Comparison of ENCODE assay signal across 21 mouse cellular contexts in genomic region chr11:26378074-26378473, GRCm38 (mm10).
"Had no signal": no experiment of that assay in that cellular context is flagged by ENCODE, and none has a peak within 500 bp of the region (broad histone marks: within the 10 kb centered on the region; RNA-seq: fewer than 3 reads in every experiment).

No protein-coding gene starts in this region.

- H3K9me3 ChIP-seq: intestine, embryonic 15.5 days; kidney, embryonic 15.5 days; lung, embryonic 15.5 days; midbrain, embryonic 13.5 days; neural tube, embryonic 13.5 days had no signal

- DNase-seq: kidney, adult 11 months; kidney, adult 8-10 months; kidney, postnatal 10 days; kidney, postnatal 36 days; layer of hippocampus, postnatal 36 days; lung, adult 18-20 months; lung, postnatal 10 days; lung, postnatal 36 days; retina, postnatal 1 day; thymus, adult 18-20 months; thymus, postnatal 14 days; thymus, postnatal 4 days had no signal

- H3K27me3 ChIP-seq: intestine, embryonic 15.5 days; kidney, embryonic 15.5 days; lung, embryonic 15.5 days; megakaryocyte, embryonic 14.5 days; midbrain, embryonic 13.5 days; neural tube, embryonic 13.5 days had no signal

- ATAC-seq: intestine, embryonic 15.5 days; midbrain, embryonic 13.5 days; midbrain, embryonic 16.5 days had no signal

- H3K9ac ChIP-seq: intestine, embryonic 15.5 days; kidney, embryonic 15.5 days; lung, embryonic 15.5 days; midbrain, embryonic 13.5 days; neural tube, embryonic 13.5 days had no signal

- H3K4me2 ChIP-seq: intestine, embryonic 15.5 days; kidney, embryonic 15.5 days; lung, embryonic 15.5 days; midbrain, embryonic 13.5 days; neural tube, embryonic 13.5 days had no signal

- H3K4me1 ChIP-seq: intestine, embryonic 15.5 days; kidney, embryonic 15.5 days; lung, embryonic 15.5 days; midbrain, embryonic 13.5 days; neural tube, embryonic 13.5 days had no signal

- H3K27ac ChIP-seq: intestine, embryonic 15.5 days; kidney, embryonic 15.5 days; left cerebral cortex, adult 2 months; lung, embryonic 15.5 days; midbrain, embryonic 13.5 days; neural tube, embryonic 13.5 days had no signal

- H3K4me3 ChIP-seq: intestine, embryonic 15.5 days; kidney, embryonic 15.5 days; left cerebral cortex, adult 2 months; lung, embryonic 15.5 days; megakaryocyte, embryonic 14.5 days; midbrain, embryonic 13.5 days; myocyte; neural tube, embryonic 13.5 days had no signal

- H3K36me3 ChIP-seq: intestine, embryonic 15.5 days; kidney, embryonic 15.5 days; lung, embryonic 15.5 days; midbrain, embryonic 13.5 days; neural tube, embryonic 13.5 days had no signal
